Mouse (Mus musculus) C2C12 (cell line): ENCODE results near the gene Il4i1. TPM values are rescaled to one million over a fixed set of nuclear protein-coding genes. Genes with fewer than 3 reads are reported as not detected.
A peak's percentile ranks its signal among the peaks of the same experiment; 100 is the strongest.

Source experiments
- H3K27me3 ChIP-seq: one replicate; pipeline ENCODE4 v1.6.1; 2011; ENCODE audit not compliant: control insufficient read depth, insufficient read depth, insufficient read length
- H3K36me3 ChIP-seq: one replicate; pipeline ENCODE4 v1.6.1; 2011; ENCODE audit not compliant: control insufficient read depth, insufficient read depth
- H3K4me3 ChIP-seq: one replicate; pipeline ENCODE4 v1.5.1; 2011; ENCODE audit warnings: mild to moderate bottlenecking, control low read depth; ENCODE audit not compliant: poor library complexity, insufficient read depth, severe bottlenecking
- H3K79me2 ChIP-seq: one replicate; pipeline ENCODE4 v1.6.1; 2011; ENCODE audit not compliant: control insufficient read depth, insufficient read depth
- H3K79me3 ChIP-seq: one replicate; pipeline ENCODE4 v1.6.1; 2011; ENCODE audit warnings: low read depth, control low read depth
- H3ac ChIP-seq: one replicate; pipeline ENCODE3; 2011; ENCODE audit warnings: low read depth; ENCODE audit not compliant: control insufficient read depth, insufficient read length
- CEBPB ChIP-seq: IDR thresholded peaks from one replicate; pipeline ENCODE4 v1.6.1; 2011; ENCODE audit warnings: low read depth, mild to moderate bottlenecking, control low read depth, moderate library complexity
- CTCF ChIP-seq: IDR thresholded peaks from one replicate; pipeline ENCODE4 v1.5.1; 2011; ENCODE audit not compliant: control insufficient read depth, insufficient read depth, insufficient read length
- FOSL1 ChIP-seq: IDR thresholded peaks from one replicate; pipeline ENCODE4 v1.8.0; 2011; ENCODE audit warnings: mild to moderate bottlenecking, low read length; ENCODE audit not compliant: poor library complexity, insufficient read depth, severe bottlenecking
- MAX ChIP-seq: IDR thresholded peaks from one replicate; pipeline ENCODE4 v1.6.1; 2011; ENCODE audit warnings: mild to moderate bottlenecking, control low read depth
- MYOD1 ChIP-seq: IDR thresholded peaks from one replicate; pipeline ENCODE4 v1.6.1; 2011; ENCODE audit warnings: low read depth; ENCODE audit not compliant: control insufficient read depth, insufficient read length
- MYOG ChIP-seq: IDR thresholded peaks from one replicate; pipeline ENCODE4 v1.6.1; 2011; ENCODE audit not compliant: control insufficient read depth, insufficient read length; ENCODE audit errors: extremely low read depth
- USF1 ChIP-seq: IDR thresholded peaks from one replicate; pipeline ENCODE4 v1.6.1; 2011; ENCODE audit warnings: low read depth, mild to moderate bottlenecking, control low read depth, moderate library complexity
- polyA plus RNA-seq: library from polyadenylated mRNA; unstranded; fragments of >200 nt; fragmentation: generic; extraction: Trizol; gene quantifications from one replicate; pipeline ENCODE4 v1.2.1, GENCODE M21; 2012; ENCODE audit warnings: missing spikeins

Gene Il4i1
- polyA plus RNA-seq, 1 experiment = 0.63 TPM

GRCm38 (mm10) chr7:44846804-44847203 is 30.6 kb downstream of the Il4i1 start:
- H3K79me2 ChIP-seq = peaks cover 34% of the 10 kb centered on the region
- peaks cover 7% of the 10 kb centered on the region for H3K36me3 ChIP-seq
- H3ac ChIP-seq = no peak overlapping the region
- H3K27me3 ChIP-seq = no peaks in the 10 kb centered on the region
- H3K4me3 ChIP-seq = no peak overlapping the region
- TF ChIP-seq USF1 (no peak), MYOG (no peak), MYOD1 (no peak), CTCF (no peak), MAX (no peak), CEBPB (no peak), FOSL1 (no peak)
- peaks cover 16% of the 10 kb centered on the region for H3K79me3 ChIP-seq

- H3K27me3 ChIP-seq = no peaks in the 10 kb centered on the region
- TF ChIP-seq CEBPB = no peak
- no peak for TF ChIP-seq MYOG
- TF ChIP-seq MYOD1 = no peak
- no peak for TF ChIP-seq CTCF
- no peak for TF ChIP-seq USF1
- no peak for TF ChIP-seq FOSL1
- no peak for TF ChIP-seq MAX
- H3K4me3 ChIP-seq = peak overlapping the region; percentile 82
- H3K79me3 ChIP-seq = peaks cover 18% of the 10 kb centered on the region
- peaks cover 42% of the 10 kb centered on the region for H3K79me2 ChIP-seq
- H3ac ChIP-seq = no peak overlapping the region
- H3K36me3 ChIP-seq = peaks cover 10% of the 10 kb centered on the region
Measured at GRCm38 (mm10) chr7:44847772-44848171, 31.6 kb downstream of the Il4i1 start.

- no peaks in the 10 kb centered on the region for H3K27me3 ChIP-seq
- peak within 1 kb of the TSS; percentile 82 for H3K4me3 ChIP-seq
- TF ChIP-seq MAX = peak; percentile 94
- no peak for TF ChIP-seq CTCF
- peak; percentile 89 for TF ChIP-seq USF1
- H3K79me3 ChIP-seq = peaks cover 24% of the 10 kb centered on the region
- H3ac ChIP-seq = peak within 1 kb of the TSS; percentile 93
- peaks cover 17% of the 10 kb centered on the region for H3K36me3 ChIP-seq
- peaks cover 52% of the 10 kb centered on the region for H3K79me2 ChIP-seq
Measured at GRCm38 (mm10) chr7:44848561-44849415, 32.6 kb downstream of the Il4i1 start, which contains the start of the genes Akt1s1 and Tbc1d17. TSS of gene Akt1s1 (plus strand) at chr7:44848991. TSS of gene Tbc1d17 (minus strand) at chr7:44849079.

- TF ChIP-seq USF1 = peak; percentile 46
- no peak for TF ChIP-seq CTCF
- TF ChIP-seq FOSL1 = no peak
- peak; percentile 56 for TF ChIP-seq CEBPB
- TF ChIP-seq MYOD1 = no peak
- peak; percentile 60 for TF ChIP-seq MAX
- H3K79me3 ChIP-seq = peaks cover 24% of the 10 kb centered on the region
- H3K79me2 ChIP-seq = peaks cover 53% of the 10 kb centered on the region
- H3K4me3 ChIP-seq = peak overlapping the region; percentile 82
- H3K27me3 ChIP-seq = no peaks in the 10 kb centered on the region
- peak overlapping the region; percentile 93 for H3ac ChIP-seq
- H3K36me3 ChIP-seq = peaks cover 17% of the 10 kb centered on the region
Measured at GRCm38 (mm10) chr7:44849416-44850111, 33.4 kb downstream of the Il4i1 start.

GRCm38 (mm10) chr7:44850146-44850545 is 34.0 kb downstream of the Il4i1 start:
- peaks cover 17% of the 10 kb centered on the region for H3K36me3 ChIP-seq
- H3K79me3 ChIP-seq = peaks cover 24% of the 10 kb centered on the region
- H3K79me2 ChIP-seq = peaks cover 53% of the 10 kb centered on the region
- H3K27me3 ChIP-seq = no peaks in the 10 kb centered on the region
- TF ChIP-seq MYOD1 = no peak
- no peak for TF ChIP-seq USF1
- TF ChIP-seq MAX = no peak
- no peak for TF ChIP-seq MYOG
- TF ChIP-seq CEBPB = no peak
- no peak for TF ChIP-seq FOSL1
- TF ChIP-seq CTCF = no peak
- H3K4me3 ChIP-seq = peak overlapping the region; percentile 82
- H3ac ChIP-seq = peak overlapping the region; percentile 93
